Mouse (Mus musculus): ENCODE measurements around the gene Sufu.

The Sufu gene

DNA sequence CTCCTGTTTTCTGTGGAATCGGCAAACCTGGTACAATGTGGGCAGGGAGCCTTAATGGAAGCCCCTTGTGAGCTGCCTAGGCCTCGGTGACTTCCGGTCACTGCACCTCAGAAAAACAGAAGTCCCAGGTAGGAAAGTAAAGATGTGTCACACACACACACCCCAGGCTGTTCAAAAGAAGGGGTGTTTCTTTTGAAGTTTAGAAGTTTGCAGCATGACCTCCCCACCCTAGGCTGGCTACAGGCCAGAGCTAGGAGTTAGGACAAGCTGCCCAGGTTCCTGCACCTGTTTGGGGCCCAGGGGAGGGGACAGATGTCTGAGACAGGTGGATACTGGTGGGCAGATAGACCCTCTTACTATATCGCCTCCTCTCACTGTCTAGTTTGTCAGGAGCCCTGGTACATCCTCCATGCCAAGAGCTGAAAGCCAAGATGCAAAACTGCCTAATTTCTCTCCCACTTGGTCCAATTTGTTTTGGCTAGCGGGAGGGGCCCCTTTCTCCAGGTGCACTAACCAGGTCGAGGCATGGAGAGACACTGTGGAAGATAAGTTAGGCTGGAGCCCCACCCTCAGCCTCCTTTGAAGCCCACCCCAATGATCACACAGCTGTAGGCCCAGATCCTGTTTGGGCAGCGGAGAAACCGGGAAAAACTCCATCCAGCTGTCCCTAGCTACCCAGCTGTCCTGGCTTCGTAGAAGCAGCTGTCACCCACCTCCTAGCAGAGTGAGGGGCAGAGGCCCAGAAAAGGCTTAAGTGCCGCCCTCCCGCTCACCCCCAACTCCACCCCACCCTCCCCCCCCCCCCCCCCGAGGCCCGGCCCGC lies 121.0 kb downstream of the Sufu start:
- DNase-seq: no peak

DNA sequence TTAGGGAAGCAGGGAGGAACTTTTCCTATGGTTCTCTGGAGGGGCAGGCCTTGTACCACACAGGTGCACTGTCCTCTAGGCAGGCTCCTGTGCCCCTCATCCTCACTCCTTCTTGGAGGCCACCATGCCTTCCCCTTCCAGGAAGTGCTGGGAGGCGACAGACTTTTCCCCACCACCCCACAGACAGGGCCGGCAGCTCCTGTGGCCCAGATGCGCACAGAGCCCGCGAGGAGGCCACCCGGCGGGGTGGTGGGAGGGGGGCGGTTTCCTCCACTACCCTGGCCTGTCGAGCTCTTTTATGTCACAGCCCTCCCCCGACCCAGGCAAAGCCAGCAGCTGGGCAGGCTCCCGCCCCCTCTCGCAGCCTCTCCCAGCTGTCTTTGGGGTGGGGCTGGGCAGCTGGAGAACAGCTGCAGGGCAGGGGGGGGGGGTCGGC lies 121.7 kb downstream of the Sufu start:
- DNase-seq: peak; percentile 96

DNA sequence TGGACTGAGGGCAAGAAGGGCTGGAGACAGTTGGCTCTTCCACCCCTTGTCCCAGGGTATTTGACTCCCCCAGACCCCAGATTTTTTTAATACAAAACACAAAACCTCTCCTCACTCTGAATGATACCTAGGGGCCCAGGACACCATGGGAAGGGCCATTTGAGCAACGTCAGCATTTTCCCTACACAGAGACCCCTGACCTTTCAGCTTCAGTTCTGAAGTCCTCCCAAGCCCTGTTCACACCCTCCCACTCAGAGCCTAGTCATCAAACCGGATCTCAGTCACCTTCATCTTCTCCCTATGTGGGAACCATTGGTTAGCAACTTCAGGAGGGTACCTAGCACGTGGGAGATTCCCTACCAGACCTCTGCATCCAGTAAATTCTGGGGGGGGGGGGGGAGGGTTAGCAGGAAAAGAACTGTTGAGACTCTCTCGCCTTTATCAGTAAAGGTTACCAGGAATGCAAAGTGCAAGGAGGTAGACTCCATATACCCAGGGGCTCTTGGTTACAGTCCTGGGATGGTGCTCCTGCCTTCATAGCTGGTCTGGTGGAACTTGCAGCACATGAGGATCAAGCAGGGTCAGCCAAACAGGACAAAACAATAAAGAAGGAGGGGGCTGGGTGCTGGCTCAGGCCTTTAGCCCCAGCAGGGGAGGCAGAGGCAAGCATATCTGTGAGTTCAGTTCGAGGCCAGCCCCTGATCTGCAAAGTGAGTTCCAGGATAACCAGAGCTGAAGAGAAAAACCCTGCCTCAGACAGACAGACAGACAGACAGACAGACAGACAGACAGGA lies 122.3 kb downstream of the Sufu start:
- no peak for DNase-seq

DNA sequence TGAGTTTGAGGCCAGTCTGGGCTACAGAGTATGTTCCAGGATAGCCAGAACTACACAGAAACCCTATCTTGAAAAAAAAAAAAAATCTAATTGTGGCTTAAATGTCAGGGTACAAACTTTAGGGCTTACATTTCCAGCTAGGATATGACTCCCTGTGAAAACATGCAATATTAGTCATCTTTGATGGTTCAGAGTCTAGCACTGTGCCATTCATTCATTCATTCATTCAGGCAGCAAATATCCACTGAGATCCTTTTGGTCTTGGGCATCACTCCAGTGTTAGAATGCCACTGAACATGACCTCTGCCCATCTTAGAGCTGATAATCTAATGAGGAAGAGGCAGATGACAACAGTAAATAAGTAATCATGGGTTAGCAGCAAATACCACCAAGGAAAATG lies 125.0 kb downstream of the Sufu start:
- no peak for DNase-seq

DNA sequence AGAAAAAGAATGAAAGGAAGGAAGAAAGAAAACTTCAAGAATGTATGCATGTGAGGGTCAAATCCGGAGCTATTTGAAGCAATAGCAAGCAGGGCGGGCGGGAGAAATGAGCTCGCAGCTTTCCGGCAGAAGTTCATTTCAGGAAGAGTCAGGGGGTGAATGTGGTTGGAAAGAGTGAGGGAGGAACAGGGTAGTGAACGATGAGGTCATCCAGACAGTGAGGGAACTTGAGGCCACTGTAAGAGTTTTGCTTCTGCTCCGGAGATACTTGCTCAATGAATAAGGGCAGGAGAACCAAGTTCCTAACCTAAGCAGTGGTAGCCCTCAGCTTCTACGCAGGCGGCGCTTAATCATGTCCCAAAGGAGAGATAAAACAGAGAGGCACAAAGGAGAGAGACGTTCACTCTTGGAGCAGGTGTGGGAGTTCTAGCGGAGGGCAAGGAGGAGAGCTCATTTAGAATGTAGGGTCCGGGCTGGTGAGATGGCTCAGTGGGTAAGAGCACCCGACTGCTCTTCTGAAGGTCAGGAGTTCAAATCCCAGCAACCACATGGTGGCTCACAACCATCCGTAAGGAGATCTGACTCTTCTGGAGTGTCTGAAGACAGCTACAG lies 125.8 kb downstream of the Sufu start:
- peak; percentile 94 for DNase-seq

DNA sequence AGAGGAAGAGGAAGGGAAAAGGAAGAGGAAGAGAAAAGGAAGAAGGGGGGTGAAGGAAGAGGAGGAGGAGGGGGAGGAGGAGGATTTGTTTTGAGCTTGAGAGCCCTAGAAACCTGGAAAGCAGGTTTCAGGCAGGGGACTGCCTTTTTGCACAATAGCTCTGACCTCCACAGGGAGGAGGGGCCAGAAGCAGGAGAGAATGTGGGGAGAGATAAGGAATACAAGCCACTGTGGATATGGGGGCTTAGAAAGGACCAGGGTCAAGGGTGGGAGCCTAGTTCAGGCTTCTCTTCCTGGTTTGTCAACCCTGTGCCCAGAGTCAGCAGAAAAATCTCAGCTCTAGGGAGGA lies 126.4 kb downstream of the Sufu start:
- DNase-seq: peak; percentile 91

DNA sequence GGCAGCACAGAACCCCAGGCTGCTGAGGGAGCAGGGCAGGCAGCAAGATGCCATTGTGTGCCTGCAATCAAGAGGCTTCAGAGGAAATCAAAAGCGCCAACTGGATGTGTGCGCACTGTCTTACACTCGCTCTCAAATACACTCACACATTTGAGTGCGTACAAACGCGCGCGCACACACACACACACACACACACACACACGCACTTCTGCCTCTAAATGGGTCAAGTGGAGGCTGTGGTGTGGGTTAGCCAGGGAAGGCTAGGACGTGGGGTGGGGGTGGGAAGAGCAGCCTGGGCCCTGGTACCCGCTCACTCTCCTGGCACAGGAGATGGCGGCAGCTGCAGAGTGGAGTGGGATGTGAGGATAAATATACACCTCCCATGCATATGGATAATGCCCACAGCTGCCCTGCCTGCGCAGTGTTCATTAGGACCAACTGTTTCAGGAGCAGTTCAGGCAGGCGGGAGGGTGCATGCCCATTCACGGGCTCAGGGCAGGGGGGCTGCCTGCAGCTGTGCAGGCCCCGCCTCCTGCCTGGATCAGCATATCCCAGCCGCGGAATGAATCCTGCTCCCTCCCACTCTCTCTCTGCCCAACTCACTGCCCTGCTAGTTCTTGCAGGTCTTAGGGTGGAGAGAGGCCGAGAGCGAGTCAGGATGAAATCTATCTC lies 126.9 kb downstream of the Sufu start:
- DNase-seq: peak; percentile 96

DNA sequence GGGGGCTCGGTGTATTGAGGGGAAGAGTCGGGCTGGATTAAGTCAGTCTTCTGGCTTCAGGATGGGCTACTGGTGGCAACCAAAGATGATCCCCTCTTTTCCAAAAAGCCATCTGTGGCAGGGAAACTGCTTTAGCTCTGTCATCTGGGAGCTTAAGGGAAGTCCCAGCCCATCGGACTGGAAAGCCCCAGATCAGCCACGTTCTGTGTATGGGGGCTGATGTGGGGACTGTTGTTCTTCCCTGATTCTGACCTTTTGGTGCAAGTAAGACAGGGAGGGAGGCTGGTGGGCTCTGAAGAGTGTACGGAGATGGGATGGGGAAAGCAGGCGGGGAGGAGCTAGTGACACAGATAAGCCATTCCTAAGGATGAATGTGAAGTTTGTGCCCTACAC lies 127.5 kb downstream of the Sufu start:
- DNase-seq: peak; percentile 95

DNA sequence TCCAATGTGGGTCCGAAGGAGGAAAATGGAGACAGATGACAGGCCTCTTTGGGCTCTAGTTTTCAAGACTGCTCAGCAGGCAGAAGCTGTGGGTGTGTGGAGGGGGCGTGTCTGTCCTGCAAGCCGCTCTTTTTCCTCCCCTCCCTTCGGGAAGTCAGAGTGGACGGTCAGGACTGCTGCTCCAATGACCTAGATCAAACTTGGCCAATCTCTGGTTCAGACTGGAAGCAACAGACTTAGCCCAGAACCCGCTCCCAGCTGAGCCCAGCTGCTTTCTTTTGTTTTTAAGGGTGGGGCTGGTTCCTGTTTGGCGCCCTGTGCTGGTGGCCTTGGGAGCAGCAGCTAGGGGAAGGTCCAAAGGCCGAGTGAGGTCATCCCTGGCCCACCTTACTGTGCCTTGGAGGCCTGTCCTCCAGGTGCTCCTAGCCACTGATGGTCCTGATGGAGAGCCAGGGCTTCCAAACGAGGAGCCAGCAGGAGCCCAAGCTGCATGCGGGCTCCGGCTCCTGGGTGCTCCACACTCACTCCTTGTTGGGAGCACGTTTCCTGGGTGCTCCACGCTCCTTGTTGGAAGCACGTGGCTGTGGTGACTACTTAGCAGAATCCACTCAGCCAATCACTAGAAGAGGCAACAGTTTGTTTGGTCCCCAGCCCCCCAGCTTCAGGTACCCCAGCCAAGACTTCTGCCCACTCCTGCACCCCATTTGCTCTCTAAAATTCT lies 128.1 kb downstream of the Sufu start:
- DNase-seq: peak; percentile 99

DNA sequence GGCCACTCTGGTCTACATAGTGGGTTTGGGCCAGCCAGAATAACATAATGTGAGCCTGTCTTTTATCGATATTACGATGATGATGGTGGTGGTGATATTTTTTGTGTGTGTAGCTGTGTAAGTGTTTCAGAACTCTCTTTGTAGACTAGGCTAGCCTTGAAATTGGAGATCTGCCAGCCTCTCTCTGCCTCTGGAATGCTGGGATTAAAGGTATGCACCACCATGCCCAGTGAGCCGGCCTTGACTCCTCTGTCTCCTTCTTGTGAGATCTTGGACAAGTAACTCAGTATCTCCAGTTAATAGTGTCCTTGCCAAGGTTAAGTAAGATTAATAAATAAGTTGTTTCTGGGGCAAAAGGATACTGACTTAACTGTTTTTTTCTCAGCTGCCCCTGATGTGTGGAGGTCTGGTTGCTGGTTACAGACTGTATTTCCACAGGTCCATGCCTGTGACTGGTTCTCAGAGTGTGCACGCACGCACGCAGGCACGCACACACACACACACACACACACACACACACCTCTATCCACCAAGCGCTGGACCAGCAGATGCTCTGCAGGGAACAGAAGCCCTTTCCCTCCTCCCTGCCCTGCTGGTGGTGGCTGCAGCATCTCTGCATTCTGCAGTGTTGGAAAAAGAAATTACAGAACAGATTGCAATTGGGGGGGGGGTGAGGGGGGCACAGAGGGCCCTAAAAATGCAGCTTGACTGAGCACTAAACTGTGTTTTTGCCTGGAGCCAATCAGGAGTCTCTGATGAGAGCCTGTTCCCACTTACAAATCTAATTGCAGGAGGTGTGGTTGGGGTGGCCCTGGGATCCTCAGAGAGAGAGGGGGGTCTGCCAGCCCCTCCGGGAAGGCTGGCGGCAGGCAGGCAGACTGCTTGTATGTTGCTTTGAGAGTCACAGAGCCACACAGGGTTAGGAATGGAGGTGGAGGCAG lies 129.3 kb downstream of the Sufu start:
- peak; percentile 84 for DNase-seq

DNA sequence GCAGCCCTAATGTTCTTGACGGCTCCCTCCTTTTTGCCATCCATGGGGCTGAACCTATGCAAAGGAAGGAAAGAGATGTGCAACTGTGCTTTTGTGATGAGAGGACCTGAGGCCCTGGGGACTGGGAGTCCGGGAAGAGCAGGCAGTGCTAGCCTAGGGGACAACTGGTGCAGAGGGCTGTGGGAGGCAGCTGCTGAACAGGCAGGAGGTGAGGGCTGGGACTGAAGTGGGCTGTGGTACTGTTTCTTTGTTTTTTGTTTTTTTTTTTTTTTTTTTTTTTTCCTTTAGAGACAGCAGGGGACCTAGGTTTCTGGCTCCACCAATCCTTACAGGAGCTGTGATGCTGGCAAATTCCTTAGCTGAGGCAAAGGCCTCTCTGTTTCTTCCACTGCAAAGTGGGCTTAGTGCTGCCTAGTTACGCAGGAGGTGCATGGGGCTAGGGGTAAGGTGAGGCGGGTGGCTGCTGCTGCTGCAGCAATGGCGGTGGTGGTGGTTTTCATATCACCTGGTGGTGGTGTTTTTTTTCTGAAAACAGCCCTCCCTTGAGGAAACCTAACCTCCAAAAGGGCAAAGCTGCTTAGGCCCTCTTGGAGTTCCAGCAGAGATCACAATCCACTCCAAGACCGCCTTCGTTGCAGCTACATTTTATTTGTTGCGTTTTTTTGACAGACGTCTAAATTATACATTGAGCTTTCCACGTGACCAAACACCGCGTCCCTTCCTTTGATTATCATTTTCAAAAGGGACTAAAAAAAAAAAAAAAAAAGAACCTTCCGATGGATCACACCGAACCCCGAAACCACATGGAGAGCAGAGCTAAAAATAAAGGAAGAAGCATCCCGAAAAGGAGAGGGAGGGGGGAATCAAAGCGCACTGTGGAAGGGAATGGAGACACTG lies 131.2 kb downstream of the Sufu start:
- peak; percentile 90 for DNase-seq

DNA sequence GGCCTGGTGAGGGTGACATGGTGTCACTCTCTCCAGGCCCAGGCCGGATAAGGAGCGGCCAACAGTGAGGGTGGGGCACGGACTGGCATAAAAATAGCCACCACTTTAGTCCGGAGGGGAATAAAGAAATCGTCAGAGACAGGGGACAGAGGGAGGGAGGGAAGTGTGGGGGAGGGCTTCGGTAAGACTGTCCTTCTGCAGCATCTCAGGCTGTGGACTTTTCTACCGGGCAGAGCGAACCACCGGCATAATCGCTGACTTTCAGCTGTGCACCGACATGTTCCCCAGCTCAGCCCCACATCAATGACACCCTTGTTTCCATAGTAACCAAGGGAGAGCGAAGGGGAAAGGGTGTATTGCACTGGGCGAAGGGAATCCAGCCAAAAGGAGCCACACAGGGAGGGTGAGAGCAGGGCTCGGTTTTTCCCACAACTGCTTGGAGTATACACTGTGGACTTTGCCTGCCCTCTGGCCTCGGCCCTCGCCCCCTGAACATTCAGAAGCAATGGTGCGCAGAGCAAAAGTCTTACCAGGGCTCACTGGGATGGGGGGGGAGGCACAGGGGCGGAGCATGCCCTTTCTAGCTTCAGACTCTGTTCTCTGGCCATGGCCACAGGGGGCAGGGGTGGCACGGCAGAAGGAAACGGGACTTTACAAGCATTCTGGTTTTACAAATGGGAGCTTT lies 132.0 kb downstream of the Sufu start:
- peak; percentile 98 for DNase-seq

DNA sequence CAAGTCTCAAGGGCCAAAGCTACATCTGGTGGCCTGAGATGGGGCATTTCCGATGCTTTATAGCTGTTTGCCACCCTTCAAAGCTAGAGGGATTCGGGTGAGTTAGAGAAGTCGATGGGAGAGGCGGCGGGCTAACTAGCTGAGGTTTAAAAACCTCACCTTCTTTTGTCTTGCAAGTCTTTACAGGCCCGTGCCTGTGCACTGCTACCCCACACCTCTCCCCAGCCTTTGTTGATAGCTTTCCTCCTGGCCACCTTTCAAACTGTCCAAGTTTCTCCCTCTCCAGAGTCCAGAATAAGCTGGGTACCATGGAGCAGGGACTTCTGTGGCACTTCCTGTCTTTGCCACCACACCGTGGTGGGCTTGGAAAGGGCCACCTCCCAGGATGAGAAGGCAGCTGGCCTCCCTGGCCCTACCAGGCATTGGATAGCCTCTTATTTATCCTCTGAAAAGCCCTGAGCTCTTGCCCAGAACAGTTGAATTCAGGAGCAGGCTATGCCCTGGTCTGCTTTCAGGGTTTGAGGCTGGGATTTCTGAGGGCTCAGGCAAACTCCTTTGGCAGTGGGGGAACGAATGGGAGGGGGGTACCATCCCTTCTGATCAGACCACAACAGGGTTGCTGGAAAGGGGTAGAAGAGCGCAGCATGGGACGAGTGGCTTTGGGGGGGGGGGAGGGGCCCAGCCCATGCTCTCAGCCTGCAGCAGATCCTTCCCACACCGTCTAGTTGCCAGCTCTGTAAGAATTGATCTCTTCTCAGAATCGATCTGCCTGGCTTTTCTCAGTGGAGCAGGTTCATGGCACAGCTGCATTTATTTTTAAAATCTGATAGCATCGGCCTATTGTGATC lies 133.1 kb downstream of the Sufu start:
- DNase-seq: peak; percentile 89

DNA sequence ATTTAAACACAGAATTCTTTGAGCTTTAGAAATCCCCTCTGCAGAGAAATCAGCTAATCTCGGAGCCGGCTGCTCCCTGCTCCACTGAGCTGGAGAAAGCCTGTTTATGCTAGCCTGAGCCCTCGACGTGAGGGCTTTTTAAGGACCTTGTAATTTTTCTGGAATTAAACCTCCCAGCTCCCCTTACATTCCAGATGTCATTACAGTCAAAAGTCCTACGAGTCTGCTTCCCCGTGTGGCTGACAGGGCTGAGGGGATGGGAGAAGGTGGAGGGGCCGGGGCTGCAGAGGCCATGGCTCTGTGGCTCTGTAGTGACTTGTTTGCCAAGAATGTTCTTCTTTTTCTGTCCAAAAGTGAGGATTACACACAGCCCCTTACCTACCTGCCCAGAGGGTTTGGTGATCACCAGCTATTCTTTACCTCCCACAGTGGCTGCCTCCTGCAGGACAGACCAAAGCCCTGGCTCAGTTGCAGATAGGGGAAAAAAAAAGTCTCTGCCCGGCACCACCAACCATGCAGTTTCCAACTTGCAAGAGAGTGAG lies 133.8 kb downstream of the Sufu start:
- DNase-seq: peak; percentile 82

DNA sequence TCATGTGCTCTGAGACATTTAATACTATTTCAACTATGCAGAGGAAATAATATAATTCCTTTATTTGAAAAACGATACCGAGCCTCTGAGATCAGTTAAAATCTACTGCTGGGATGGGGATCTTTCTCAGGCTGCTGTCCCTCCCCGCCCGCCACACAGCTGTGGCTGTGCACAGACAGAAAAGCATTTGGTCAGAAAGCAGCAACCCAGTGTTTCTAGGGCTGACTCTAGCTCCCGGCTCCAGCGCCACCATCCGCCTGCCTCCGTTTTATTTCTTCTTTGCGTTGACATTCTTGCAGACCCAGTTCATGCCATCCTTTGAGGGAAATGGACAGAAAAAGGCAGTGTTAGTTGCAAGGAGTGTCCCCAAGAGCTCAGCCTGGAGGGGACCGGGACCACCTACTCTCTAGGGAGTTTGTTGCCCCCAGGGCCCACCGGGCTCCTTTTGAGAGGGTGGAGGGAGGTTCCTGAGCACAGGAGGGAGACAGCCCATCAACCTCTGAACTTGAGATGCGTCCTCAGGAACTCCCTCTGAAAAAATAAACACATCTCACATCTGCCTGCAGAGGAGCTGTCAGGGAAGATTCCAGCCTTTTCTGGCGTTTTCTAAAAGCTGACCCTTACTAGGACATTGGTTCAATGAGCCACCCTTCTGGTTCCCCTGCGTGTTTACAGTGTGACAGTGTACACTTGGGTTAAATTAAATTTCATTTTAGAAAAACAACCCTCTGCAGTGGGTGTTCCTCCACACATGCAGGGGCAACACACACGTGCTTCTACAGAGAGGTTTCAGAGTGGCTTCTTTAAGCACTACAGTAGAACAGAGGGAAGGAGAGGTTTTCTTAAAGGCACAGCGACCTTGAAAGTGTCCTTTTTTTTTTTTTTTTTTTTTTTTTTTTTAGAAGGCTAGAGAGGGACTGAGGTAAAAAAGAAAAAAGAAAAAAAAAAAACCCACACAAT lies 134.7 kb downstream of the Sufu start:
- peak; percentile 91 for DNase-seq

DNA sequence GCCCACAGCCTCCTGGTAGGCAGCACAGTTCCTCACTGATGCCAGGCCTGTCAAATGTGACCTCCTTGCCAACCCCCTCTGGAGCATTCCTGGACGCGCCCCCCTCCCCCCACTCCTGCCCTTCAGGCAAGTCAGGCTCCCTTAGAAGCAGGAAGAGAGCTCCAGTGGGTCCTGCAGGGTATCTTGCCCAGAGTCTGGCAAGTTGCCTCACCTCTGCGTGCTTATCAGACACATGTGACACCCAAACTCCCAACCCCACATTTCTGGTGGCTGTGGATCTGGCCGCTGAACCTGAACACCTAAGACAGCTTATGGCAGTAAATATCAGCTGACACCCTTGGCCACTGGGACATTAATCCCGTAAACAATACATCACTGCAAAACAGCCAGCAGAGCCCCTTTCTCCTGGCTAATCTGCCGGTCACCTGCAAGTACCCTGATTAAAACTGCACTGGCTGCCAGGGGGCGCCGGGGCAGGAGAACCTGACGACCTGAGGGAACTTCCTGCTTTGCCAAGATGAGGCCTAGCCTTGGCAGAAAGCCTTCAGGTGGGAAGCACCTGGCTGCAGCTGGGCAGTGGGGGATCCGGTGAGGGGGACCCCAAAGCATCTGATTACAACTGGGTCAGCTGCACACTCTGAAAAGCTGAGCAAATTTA lies 135.5 kb downstream of the Sufu start:
- DNase-seq: peak; percentile 96

DNA sequence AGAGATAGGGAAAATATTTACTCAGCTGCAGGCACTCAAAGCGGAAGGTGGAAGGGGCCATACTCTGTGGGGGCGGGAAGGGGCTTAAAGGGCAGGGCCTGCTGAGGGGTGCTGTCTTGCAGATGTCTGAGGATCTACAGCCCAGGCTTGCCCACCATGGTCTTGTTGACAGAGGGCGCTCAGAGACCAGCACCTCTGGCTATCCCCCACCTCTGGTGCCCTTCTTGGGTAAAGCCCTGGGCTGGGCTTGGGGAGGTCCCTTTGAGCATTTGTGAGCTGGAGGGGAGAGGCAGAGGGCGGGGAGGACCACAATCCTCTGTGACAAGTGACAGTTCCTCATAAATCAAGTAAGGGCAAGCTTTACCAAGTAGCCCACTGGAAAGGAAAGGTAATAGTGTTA lies 136.4 kb downstream of the Sufu start:
- peak; percentile 86 for DNase-seq

Measured in heart, adult 11 months (tissue).